Mouse (Mus musculus) myocyte (in vitro differentiated cells): ENCODE results near the gene Sema7a. TPM values are rescaled to one million over a fixed set of nuclear protein-coding genes. Genes with fewer than 3 reads are reported as not detected.

ENCODE experiments used
- H3K27me3 ChIP-seq: one replicate; pipeline ENCODE4 v1.6.1; 2011; ENCODE audit not compliant: control insufficient read depth, insufficient read depth, insufficient read length
- H3K36me3 ChIP-seq: one replicate; pipeline ENCODE4 v1.6.1; 2011; ENCODE audit not compliant: control insufficient read depth, insufficient read depth
- H3K4me2 ChIP-seq: one replicate; pipeline ENCODE4 v1.6.1; 2011; ENCODE audit warnings: low read depth, control low read depth
- H3K4me3 ChIP-seq: one replicate; pipeline ENCODE4 v1.5.1; 2011; ENCODE audit warnings: mild to moderate bottlenecking, control low read depth, moderate library complexity
- H3K79me2 ChIP-seq: one replicate; pipeline ENCODE4 v1.6.1; 2011; ENCODE audit not compliant: control insufficient read depth, insufficient read depth
- H3ac ChIP-seq: one replicate; pipeline ENCODE4 v1.6.1; 2011; ENCODE audit not compliant: control insufficient read depth, insufficient read length
- CEBPB ChIP-seq: IDR thresholded peaks from 2 replicates; pipeline ENCODE4 v1.6.1; 2011; ENCODE audit warnings: mild to moderate bottlenecking, moderate library complexity; ENCODE audit not compliant: poor library complexity, insufficient read depth, severe bottlenecking
- E2F4 ChIP-seq: IDR thresholded peaks from one replicate; pipeline ENCODE4 v1.6.1; 2011; ENCODE audit warnings: mild to moderate bottlenecking, control low read depth, moderate library complexity; ENCODE audit not compliant: insufficient read depth
- MAX ChIP-seq: IDR thresholded peaks from one replicate; pipeline ENCODE4 v1.6.1; 2011; ENCODE audit warnings: low read depth, mild to moderate bottlenecking, control low read depth
- MYOD1 ChIP-seq, 3 experiments: IDR thresholded peaks; one replicate each; pipeline ENCODE4 v1.6.1; 2011; ENCODE audit warnings: control low read depth in 2 of 3, low read depth in 2 of 3, mild to moderate bottlenecking in 2 of 3, moderate library complexity in 1 of 3; ENCODE audit not compliant: insufficient read length in 2 of 3, control insufficient read depth in 1 of 3
- MYOG ChIP-seq, 3 experiments: IDR thresholded peaks; one replicate each; pipeline ENCODE4 v1.6.1; 2011; ENCODE audit warnings: control low read depth in 2 of 3, low read depth in 2 of 3, mild to moderate bottlenecking in 2 of 3; ENCODE audit not compliant: insufficient read length in 2 of 3, control insufficient read depth in 1 of 3, insufficient read depth in 1 of 3
- POLR2A ChIP-seq: IDR thresholded peaks from one replicate; pipeline ENCODE4 v1.6.1; 2011; ENCODE audit warnings: low read depth, mild to moderate bottlenecking, control low read depth, moderate library complexity; ENCODE audit not compliant: insufficient read length
- POLR2AphosphoS2 ChIP-seq: IDR thresholded peaks from one replicate; pipeline ENCODE4 v1.6.1; 2011; ENCODE audit warnings: low read depth, control low read depth; ENCODE audit not compliant: insufficient read length
- REST ChIP-seq: IDR thresholded peaks from one replicate; pipeline ENCODE4 v1.6.1; 2011; ENCODE audit warnings: mild to moderate bottlenecking, control low read depth, moderate library complexity; ENCODE audit not compliant: insufficient read depth, insufficient read length
- SRF ChIP-seq: IDR thresholded peaks from one replicate; pipeline ENCODE4 v1.6.1; 2011; ENCODE audit warnings: low read depth; ENCODE audit not compliant: control insufficient read depth, insufficient read length
- TCF12 ChIP-seq: IDR thresholded peaks from one replicate; pipeline ENCODE4 v1.6.1; 2011; ENCODE audit warnings: mild to moderate bottlenecking, control low read depth; ENCODE audit not compliant: poor library complexity, insufficient read depth, severe bottlenecking
- TCF3 ChIP-seq: IDR thresholded peaks from one replicate; pipeline ENCODE4 v1.6.1; 2011; ENCODE audit warnings: low read depth, control low read depth; ENCODE audit not compliant: insufficient read length
- USF1 ChIP-seq: IDR thresholded peaks from one replicate; pipeline ENCODE4 v1.6.1; 2011; ENCODE audit warnings: low read depth, mild to moderate bottlenecking, control low read depth, moderate library complexity
- polyA plus RNA-seq: library from polyadenylated mRNA; unstranded; fragments of >200 nt; fragmentation: generic; extraction: Trizol; gene quantifications from one replicate; pipeline ENCODE4 v1.2.1, GENCODE M21; 2012; ENCODE audit warnings: missing spikeins

Gene Sema7a
- polyA plus RNA-seq, 1 experiment: 27.4 TPM

GRCm38 (mm10) chr9:58008336-58009014 lies 68.6 kb downstream of the Sema7a start:
- H3K79me2 ChIP-seq: no peaks in the 10 kb centered on the region
- TF ChIP-seq MYOD1 (IDR thresholded peaks at IDR 0.05; ENCODE audit: control insufficient read depth in 1 of 3, insufficient read length in 2 of 3, low read depth in 2 of 3): no peak
- TF ChIP-seq MYOG (IDR thresholded peaks at IDR 0.05; ENCODE audit: control insufficient read depth in 1 of 3, insufficient read depth in 1 of 3, insufficient read length in 2 of 3, low read depth in 2 of 3): no peak
- no peak for TF ChIP-seq POLR2AphosphoS2
- TF ChIP-seq USF1: no peak
- no peak for TF ChIP-seq TCF3
- no peak for TF ChIP-seq CEBPB
- TF ChIP-seq TCF12: no peak
- TF ChIP-seq MAX: no peak
- no peak for TF ChIP-seq POLR2A
- TF ChIP-seq REST: no peak
- no peak for TF ChIP-seq E2F4
- TF ChIP-seq SRF: no peak
- no peak overlapping the region for H3K4me3 ChIP-seq
- no peak overlapping the region for H3ac ChIP-seq
- no peaks in the 10 kb centered on the region for H3K36me3 ChIP-seq
- peak overlapping the region; percentile 56 for H3K4me2 ChIP-seq
- no peaks in the 10 kb centered on the region for H3K27me3 ChIP-seq

GRCm38 (mm10) chr9:58009015-58009362 lies 69.1 kb downstream of the Sema7a start:
- H3ac ChIP-seq: no peak overlapping the region
- H3K79me2 ChIP-seq: no peaks in the 10 kb centered on the region
- no peaks in the 10 kb centered on the region for H3K36me3 ChIP-seq
- peak overlapping the region; percentile 56 for H3K4me2 ChIP-seq
- TF ChIP-seq TCF3 (peak; percentile 83), MYOG (IDR thresholded peaks at IDR 0.05; ENCODE audit: control insufficient read depth in 1 of 3, insufficient read depth in 1 of 3, insufficient read length in 2 of 3, low read depth in 2 of 3) (peak; percentile 66 to 95 (median 89)), REST (no peak), MAX (no peak), USF1 (peak; percentile 96), SRF (no peak), E2F4 (no peak), TCF12 (peak; percentile 89), POLR2AphosphoS2 (no peak), POLR2A (no peak), CEBPB (peak; percentile 70; the same call in 1 of the 2 replicates), MYOD1 (IDR thresholded peaks at IDR 0.05; ENCODE audit: control insufficient read depth in 1 of 3, insufficient read length in 2 of 3, low read depth in 2 of 3) (peak; percentile 97 to 98 (median 98))
- H3K27me3 ChIP-seq: no peaks in the 10 kb centered on the region
- no peak overlapping the region for H3K4me3 ChIP-seq

- no peak for TF ChIP-seq USF1
- TF ChIP-seq CEBPB: no peak
- TF ChIP-seq MYOG (IDR thresholded peaks at IDR 0.05; ENCODE audit: control insufficient read depth in 1 of 3, insufficient read depth in 1 of 3, insufficient read length in 2 of 3, low read depth in 2 of 3): no peak
- TF ChIP-seq TCF12: no peak
- TF ChIP-seq REST: no peak
- no peak for TF ChIP-seq POLR2A
- no peak for TF ChIP-seq POLR2AphosphoS2
- no peak overlapping the region for H3K4me3 ChIP-seq
- no peaks in the 10 kb centered on the region for H3K36me3 ChIP-seq
- no peaks in the 10 kb centered on the region for H3K27me3 ChIP-seq
- H3ac ChIP-seq: no peak overlapping the region
- H3K79me2 ChIP-seq: no peaks in the 10 kb centered on the region
- peak overlapping the region; percentile 41 for H3K4me2 ChIP-seq
Measured at GRCm38 (mm10) chr9:58009588-58009987, 69.7 kb downstream of the Sema7a start.

GRCm38 (mm10) chr9:58011027-58011426 lies 71.1 kb downstream of the Sema7a start:
- Histone ChIP-seq H3K36me3 (no peaks in the 10 kb centered on the region), H3ac (no peak overlapping the region), H3K79me2 (no peaks in the 10 kb centered on the region), H3K4me3 (no peak overlapping the region), H3K27me3 (no peaks in the 10 kb centered on the region), H3K4me2 (no peak overlapping the region)
- TF ChIP-seq REST: no peak
- TF ChIP-seq TCF3: no peak
- no peak for TF ChIP-seq MYOD1 (IDR thresholded peaks at IDR 0.05; ENCODE audit: control insufficient read depth in 1 of 3, insufficient read length in 2 of 3, low read depth in 2 of 3)
- TF ChIP-seq SRF: no peak
- no peak for TF ChIP-seq E2F4
- TF ChIP-seq MYOG (IDR thresholded peaks at IDR 0.05; ENCODE audit: control insufficient read depth in 1 of 3, insufficient read depth in 1 of 3, insufficient read length in 2 of 3, low read depth in 2 of 3): no peak
- no peak for TF ChIP-seq USF1
- TF ChIP-seq POLR2A: no peak
- no peak for TF ChIP-seq CEBPB
- no peak for TF ChIP-seq POLR2AphosphoS2
- TF ChIP-seq TCF12: no peak
- TF ChIP-seq MAX: no peak
